Mouse (Mus musculus) thymus, postnatal 4 days (tissue): ENCODE results near the gene Atg101.
A peak's percentile ranks its signal among the peaks of the same experiment; 100 is the strongest.

Experiments
- DNase-seq: peaks from one replicate; pipeline ENCODE4 v3.0.0; 2021

The Atg101 gene

GRCm38 (mm10) chr15:101287361-101287760, 3.3 kb downstream of the Atg101 start:
- no peak for DNase-seq

DNA sequence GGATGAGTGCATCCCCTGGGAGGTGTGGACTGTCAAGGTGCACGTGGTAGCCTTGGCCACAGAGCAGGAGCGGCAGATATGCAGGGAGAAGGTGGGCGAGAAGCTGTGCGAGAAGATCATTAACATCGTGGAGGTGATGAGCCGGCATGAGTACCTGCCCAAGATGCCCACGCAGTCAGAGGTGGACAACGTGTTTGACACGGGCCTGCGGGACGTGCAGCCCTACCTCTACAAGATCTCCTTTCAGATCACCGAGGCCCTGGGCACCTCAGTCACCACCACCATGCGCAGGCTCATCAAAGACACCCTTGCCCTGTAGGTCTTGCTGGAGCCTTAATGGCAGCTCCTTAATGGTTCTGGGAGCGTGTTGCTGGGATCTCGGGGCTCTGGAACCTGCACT, 6.3 kb downstream of the Atg101 start:
- DNase-seq, result no peak

DNA sequence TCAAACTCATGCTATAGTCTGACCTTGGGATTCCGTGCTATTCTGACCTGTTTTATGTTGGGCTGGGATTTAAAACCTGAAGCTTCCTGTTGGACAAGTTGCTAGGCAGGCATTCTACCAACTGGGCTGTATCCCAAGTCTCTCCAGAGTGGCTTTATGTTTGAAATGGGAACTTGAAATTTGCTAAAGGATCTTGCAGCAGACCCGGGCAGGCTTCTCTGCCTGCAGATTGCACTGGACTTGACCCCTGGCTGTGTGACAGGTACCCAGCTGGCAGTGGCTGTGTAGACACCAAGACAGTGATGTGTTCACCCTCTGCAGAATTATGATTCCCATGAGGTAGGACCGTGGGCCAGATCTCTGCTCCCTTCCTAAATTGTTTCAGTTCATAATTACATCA, 7.9 kb downstream of the Atg101 start:
- DNase-seq, result no peak

- DNase-seq, result no peak
These were observed 9.1 kb downstream of the Atg101 start, which contains the start of gene 6030408B16Rik for GRCm38 (mm10) chr15:101293025-101293621. Gene 6030408B16Rik, plus strand, starts transcription at chr15:101293212.

- no peak for DNase-seq
These were observed 10.2 kb downstream of the Atg101 start for GRCm38 (mm10) chr15:101294028-101294894.

DNA sequence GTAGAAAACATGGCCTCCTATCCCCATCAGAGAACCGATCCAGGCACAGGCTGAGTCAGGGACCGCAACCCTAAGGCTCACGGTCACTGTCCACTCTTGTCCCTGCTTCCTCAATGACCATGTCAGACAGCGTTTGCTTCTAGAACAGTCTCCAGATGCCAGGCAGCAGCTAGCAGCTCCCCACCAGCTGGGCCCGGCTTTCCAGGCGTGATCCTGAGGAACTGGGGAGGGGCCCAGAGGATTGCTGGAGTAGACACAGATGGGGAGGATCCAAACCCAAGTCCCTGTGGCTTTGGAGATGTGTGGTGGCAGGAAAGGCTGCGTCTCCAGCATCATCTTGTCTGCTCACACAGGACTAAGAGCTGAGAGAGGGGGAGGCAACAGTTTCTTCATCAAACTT, 11.0 kb downstream of the Atg101 start:
- DNase-seq, result no peak

- no peak for DNase-seq
These were observed 11.5 kb downstream of the Atg101 start for GRCm38 (mm10) chr15:101295616-101296015.

- no peak for DNase-seq
These were observed 12.0 kb downstream of the Atg101 start for GRCm38 (mm10) chr15:101296091-101296490.

- no peak for DNase-seq
These were observed 13.9 kb downstream of the Atg101 start for GRCm38 (mm10) chr15:101297988-101298387.

DNA sequence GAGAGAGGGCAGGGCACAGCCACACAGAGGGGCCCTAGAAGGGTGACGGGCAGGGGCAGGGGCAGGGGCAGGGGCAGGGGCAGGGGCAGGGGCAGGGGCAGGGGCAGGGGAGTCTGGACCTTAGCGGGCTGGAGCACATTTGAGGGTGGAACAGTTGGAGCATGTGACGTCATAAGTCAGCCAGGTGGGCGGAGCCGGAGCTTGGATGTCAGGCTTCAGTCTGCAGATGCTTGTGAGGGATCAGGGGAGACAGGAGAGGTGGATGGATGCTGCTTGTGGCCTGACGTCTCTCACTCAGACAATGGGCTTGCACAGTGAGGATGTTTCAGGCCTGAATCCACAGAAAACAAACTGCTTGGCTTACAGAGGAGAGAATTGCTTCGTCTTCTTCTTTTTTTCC, 14.5 kb downstream of the Atg101 start:
- peak; percentile 40 for DNase-seq

DNA sequence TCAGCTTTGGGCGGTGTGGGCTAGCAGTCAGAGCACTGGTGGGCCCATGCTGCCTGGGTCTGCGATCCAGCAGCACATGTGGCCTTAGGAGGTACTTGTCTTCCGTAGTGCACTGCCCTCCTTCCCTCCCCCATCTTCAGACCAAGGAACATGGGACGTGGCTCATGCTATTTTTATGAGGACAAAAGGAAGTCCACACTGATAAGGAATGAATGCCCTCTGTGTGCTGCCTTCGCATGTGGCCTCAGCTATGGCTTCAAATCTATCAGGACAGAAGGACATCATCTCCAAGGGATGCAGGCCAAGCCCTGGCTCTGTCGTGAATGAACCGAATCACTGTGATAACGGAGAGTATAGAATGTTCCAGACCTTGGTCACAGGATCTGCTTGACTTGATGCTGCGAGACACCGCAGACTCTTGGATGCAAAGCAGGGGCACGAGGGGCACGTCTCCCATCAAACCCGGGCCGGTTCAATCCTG, 15.4 kb downstream of the Atg101 start:
- DNase-seq, result no peak

DNA sequence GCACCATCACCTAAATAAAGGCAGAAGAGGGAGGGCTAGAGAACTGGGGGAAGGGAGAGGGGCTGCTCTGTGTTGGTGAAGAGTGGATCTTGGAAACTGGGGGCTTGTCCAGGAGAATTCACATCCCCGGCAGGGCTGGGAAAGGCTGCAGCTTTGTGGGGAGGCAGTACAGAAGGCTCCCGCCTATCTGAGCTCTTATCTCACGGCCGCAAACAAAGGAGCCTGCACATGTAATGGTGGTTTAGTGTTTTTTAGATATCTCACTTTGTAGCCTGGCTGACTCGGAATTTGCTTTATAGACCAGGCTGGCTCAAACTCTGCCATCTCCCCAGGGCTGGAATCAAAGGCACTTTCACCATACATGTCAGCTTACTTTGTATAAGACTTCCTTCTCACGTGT, 16.1 kb downstream of the Atg101 start:
- DNase-seq, result no peak

DNA sequence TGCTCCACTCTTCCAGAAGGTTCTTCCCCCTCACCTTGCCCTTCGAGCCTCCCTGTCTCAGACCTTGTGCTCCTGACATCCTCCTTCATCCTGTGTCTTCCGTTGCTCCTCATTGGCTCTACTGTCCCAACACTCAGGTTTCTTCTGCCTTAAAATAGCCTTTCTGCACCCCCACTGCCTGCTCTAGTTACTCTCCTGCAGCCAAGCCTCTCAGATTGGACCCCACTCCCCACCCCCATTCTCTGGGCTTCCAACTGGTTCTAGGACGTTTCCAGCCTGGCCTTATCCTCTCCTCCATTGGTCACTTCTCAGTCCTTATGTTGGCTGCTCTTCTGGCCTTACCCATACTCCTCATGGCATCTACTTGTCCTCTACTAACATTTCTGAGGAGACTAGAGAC, 18.1 kb downstream of the Atg101 start:
- DNase-seq, result no peak

DNA sequence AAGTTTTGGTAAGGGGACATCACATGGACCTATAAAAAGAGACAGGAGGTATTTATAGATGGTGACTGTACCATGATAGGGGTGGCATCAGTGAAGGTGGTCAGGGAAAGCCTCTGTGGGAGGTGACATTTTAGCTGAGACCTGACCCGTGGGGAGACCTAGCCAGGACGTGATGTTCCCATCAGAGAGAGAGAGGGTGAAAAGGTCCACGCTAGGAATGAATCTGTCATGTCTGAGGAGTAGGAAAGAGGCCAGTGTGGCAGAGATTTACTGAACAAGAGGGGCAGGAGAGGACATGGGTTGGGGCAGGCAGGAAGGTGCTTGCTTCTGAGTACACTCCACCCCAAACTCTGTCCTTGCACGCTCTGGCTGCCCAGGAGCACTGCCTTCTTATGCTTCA, 19.8 kb downstream of the Atg101 start:
- no peak for DNase-seq

GRCm38 (mm10) chr15:101306459-101306858, 22.4 kb downstream of the Atg101 start:
- no peak for DNase-seq

DNA sequence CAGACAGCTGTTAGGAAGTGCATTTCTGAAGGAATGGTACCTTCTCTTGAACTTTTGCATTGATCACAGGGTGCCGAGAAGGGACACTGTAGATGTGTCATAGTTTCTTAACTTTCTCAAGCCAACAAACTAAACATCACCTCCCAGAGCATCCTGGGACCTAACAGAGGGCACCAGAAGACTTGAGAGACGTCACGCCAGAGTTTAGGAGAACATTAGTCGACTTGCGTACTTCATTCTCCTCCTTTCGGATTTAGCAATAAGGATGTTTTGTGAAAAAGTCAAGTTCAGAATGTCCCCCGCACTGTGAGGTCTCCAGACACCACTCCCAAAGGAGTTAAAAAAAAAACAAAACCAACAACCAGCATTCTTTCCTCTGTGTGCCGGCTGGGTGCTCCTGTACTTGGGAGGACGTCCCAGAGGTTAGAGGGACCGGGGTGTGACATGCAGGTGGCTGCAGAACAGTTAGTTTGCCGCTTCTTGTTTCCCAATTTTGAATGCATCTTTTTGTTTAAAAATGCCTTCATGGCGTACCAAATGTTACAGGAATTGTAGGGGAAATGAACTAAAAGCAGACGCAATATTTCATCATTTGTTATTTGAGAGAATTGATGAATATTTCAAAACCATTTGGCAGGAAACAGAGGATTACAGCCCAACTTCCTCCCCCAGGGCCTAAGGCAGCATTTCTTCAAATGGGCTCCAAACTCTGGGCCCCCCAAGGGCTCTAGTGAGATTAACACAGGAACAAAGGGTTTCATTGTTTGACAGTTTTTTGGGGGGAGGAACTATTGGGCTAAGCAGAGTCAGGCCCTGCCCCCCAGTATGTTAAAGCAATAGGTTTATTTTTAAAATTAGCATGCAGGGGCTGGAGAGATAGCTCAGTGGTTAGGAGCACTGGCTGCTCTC, 24.6 kb downstream of the Atg101 start:
- DNase-seq, result no peak

DNA sequence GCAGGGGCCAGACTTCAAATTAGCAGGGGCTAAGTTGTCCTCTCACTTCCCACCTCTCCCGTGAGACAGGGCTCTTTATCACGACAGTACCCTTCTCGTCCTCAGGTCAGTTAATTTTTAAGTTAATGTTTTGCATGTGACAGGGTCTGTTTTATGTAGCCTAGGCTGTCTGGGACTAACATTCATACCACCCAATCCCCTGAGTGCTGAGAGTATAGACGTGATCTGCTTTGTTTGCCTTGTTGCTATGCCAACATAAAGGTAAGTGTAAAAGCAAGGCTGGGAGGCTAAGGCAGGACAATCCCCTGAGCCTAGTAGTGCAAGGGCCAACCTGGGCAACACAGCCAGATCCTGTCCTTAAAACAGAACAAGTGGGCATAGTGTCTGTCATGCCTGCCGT, 25.4 kb downstream of the Atg101 start:
- no peak for DNase-seq

DNA sequence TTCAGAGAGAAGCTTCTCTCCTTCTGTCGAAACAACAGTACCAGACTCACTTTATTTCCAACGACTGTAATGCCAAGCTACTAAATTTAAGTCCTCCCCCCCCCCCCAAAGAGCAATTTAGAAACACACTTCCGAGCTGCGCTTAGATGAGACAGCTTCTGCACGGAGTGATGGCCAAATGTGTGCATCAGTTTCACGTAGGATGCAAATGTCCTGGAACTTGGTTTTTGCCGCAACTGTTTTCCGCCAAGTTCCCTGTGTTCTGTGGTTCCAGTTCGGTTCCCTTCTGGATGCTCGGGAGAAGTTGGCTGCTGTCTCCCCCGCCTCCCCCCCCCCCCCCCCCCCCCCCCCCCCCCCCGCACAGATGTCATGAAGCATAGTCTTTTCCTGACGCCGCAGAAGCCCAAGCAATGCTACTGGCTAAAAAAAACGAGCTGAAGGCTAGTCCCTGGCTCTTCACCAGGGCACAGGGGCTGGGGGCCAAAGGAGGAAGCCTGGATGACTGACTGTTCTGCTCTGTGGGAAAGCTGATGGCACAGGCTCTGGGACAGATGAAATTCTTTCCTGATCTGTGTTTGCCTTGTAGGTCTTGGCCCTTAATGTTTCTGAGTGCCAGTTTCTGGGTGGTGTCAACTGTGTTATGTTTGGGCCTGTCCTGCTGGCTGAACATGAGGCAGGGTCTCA, 27.2 kb downstream of the Atg101 start:
- no peak for DNase-seq

DNA sequence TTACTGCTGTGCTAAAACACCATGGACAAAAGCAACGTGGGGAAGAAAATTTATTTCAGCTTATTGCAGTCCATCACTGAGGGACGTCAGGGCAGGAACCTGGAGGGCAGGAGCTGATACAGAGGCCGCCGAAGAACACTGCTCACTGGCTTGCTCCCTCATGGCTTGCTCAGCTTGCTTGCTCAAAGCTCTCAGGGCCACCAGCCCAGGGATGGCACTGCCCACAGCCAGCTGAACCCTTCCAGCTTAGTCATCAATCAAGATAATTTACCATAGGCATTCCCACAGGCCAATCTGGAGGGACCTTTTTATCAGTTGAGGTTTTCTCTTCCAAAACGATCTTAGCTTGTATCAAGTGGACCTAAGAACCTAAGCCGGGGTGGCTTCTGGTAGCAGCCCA, 27.9 kb downstream of the Atg101 start:
- DNase-seq, result no peak

DNA sequence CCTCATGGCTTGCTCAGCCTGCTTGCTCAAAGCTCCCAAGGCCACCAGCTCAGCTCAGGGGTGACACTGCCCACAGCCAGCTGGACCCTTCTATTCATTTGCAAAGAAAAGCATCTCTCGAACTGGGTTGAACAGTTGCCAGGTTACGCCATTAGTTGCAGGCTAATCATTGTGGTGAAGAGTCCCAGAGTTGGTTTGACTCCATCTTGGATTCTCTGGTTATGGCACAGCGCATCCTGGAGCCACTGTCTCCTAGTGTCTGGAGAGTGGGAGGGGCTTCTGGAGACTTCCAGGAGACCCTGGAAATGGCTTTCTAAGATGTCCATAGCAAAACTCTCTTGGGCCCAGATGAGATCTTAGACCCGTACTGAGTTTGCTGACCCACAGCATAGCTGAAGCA, 31.3 kb downstream of the Atg101 start:
- DNase-seq, result no peak

GRCm38 (mm10) chr15:101315832-101316231, 31.8 kb downstream of the Atg101 start:
- DNase-seq, result peak; percentile 91

DNA sequence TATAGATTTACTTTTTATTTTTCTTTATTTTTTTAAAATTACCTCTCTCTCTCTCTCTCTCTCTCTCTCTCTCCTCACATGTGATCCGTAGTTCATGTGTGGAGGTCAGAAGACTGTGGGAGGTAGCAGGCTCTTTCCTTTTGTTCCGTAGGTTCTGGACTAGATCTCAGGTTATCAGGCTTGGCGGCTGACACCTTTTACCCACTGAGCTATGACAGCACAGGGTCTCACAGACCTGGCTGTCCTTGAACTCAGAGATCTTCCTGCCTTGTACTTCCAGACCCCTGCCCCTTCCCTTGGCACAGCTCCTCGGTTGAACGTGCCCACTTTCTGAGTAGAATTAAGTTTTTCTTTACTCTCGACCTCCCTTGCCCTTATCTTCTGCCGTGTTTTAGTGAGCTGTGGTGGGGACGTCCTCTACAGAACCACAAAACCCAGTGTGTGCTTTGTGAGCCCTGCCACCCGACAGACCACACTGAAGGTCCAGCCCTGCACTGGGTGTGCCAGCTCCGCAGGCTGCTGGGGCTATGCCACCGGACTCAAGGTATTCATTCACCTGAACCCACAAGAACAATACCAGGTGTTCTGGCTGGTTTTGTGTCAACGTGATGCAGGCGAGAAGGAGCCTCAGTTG, 32.3 kb downstream of the Atg101 start:
- no peak for DNase-seq
